ENCODE assay signal across 15 mouse cellular contexts in genomic region chr13:113901001-113901545, GRCm38 (mm10).
DNase-seq lines count a peak whose midpoint lies in the region.
"Had no signal": no experiment of that assay in that cellular context is flagged by ENCODE, and none has a peak within 500 bp of the region (broad histone marks: within the 10 kb centered on the region; RNA-seq: fewer than 3 reads in every experiment).

No protein-coding gene starts in this region.

- peak; percentile 48 to 55 for DNase-seq in heart, adult 18-20 months
- no peak for DNase-seq in heart, embryonic 10.5 days (ENCODE audit: low spot score)
- DNase-seq in lung, postnatal 14 days, result peak; percentile 19
- DNase-seq in lung, adult 18-20 months, result no peak
- DNase-seq in heart, postnatal 10 days, result peak; percentile 43 to 53
- DNase-seq in testis, postnatal 10 days (ENCODE audit: low spot score), result no peak
- no peak for DNase-seq in left cerebral cortex, adult 9 months (ENCODE audit: low spot score in 2 of 2)
- DNase-seq: cerebellum, postnatal 25 days; liver; right cerebral cortex, postnatal 25 days; thymus, postnatal 14 days had no signal

- H3K27me3 ChIP-seq in heart, embryonic 10.5 days (ENCODE audit: insufficient read depth, poor library complexity, severe bottlenecking), result no peaks in the 10 kb centered on the region
- H3K27me3 ChIP-seq: embryonic facial prominence, embryonic 13.5 days; forebrain, embryonic 13.5 days; heart, embryonic 13.5 days; hindbrain, embryonic 15.5 days had no signal

- H3K27ac ChIP-seq in heart, embryonic 10.5 days, result no peak overlapping the region
- H3K27ac ChIP-seq: embryonic facial prominence, embryonic 13.5 days; forebrain, embryonic 13.5 days; heart, embryonic 13.5 days; hindbrain, embryonic 15.5 days had no signal

- peaks cover 14% of the 10 kb centered on the region for H3K4me1 ChIP-seq in heart, embryonic 10.5 days
- H3K4me1 ChIP-seq: forebrain, embryonic 13.5 days; hindbrain, embryonic 15.5 days had no signal

- no peaks in the 10 kb centered on the region for H3K9me3 ChIP-seq in heart, embryonic 10.5 days
- H3K9me3 ChIP-seq: embryonic facial prominence, embryonic 13.5 days; forebrain, embryonic 13.5 days; heart, embryonic 13.5 days; hindbrain, embryonic 15.5 days had no signal

- WGBS in heart, embryonic 10.5 days, result 38% methylated on average over 11 of the region's 11 CpGs

- intact Hi-C loops in heart, postnatal 10 days (cut with DNase I), result no loop called here

- H3K36me3 ChIP-seq in heart, embryonic 10.5 days, result no peaks in the 10 kb centered on the region
- H3K36me3 ChIP-seq: embryonic facial prominence, embryonic 13.5 days; heart, embryonic 13.5 days; hindbrain, embryonic 15.5 days had no signal

- no peak overlapping the region for H3K4me3 ChIP-seq in heart, embryonic 10.5 days
- H3K4me3 ChIP-seq: embryonic facial prominence, embryonic 13.5 days; forebrain, embryonic 13.5 days; heart, embryonic 13.5 days; hindbrain, embryonic 15.5 days had no signal

Comparison
In these comparisons a context has a peak if more than half of its experiments do, and no peak if none do; other contexts are left out.
1. DNase-seq: peak in heart, adult 18-20 months (2 of 2), lung, postnatal 14 days (single experiment) and heart, postnatal 10 days (2 of 2); none in heart, embryonic 10.5 days (single experiment), lung, adult 18-20 months (0 of 2), testis, postnatal 10 days (single experiment) and left cerebral cortex, adult 9 months (0 of 2).